Mouse (Mus musculus): ENCODE results near the gene Arid3b.

DNA sequence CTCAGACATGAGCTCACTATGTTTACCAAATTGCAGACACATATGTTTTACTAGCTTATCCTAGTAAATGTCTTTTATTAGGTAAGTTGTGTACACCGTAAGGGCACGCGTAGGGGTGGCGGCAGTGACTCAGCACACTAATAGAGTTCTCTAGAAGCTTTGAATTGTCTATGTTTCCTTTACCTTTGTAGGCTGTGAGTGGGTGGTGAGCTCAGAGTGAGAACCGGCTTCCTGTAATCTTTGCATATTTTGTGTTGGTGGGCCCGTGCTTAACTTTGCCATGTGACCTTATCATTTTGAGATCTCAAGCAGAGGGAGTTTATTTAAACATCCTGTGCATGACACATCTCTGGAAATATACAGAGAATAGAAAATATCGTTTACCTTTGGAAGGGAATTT is 29.9 kb upstream of the Arid3b start:
- TF ChIP-seq POLR2A (IDR thresholded peaks at IDR 0.05; ENCODE audit: insufficient read depth, low read length), result no peak
- no peak for TF ChIP-seq CTCF (IDR thresholded peaks at IDR 0.05; ENCODE audit: low read depth, low read length)
- no peak for TF ChIP-seq EP300 (IDR thresholded peaks at IDR 0.05; ENCODE audit: insufficient read depth, low read depth, low read length)

Measured in ES-Bruce4 (cell line).